Mouse (Mus musculus) brain, embryonic 14.5 days (tissue): ENCODE measurements around the gene Gm10272.

ENCODE experiments used
- CTCF ChIP-seq: fragments of 200-500 bp; IDR thresholded peaks from 2 replicates; pipeline ENCODE4 v1.5.1; 2012; ENCODE audit warnings: inconsistent platforms, mild to moderate bottlenecking, moderate library complexity, borderline replicate concordance; ENCODE audit not compliant: insufficient read depth, insufficient read length; ENCODE audit errors: extremely low read depth
- POLR2A ChIP-seq: fragments of 200-500 bp; IDR thresholded peaks from 2 replicates; pipeline ENCODE4 v1.6.1; 2012; ENCODE audit warnings: mild to moderate bottlenecking, inconsistent platforms, borderline replicate concordance; ENCODE audit not compliant: poor library complexity, insufficient read depth, insufficient read length, severe bottlenecking; ENCODE audit errors: extremely low read depth

- no peak for TF ChIP-seq CTCF
- no peak for TF ChIP-seq POLR2A
Measured at GRCm38 (mm10) chr10:77671519-77671918, 34.9 kb upstream of the Gm10272 start.
